In genomic region chr13:51231586-51231985, GRCm38 (mm10) we compare ENCODE assay signal across 12 mouse cellular contexts.
"Had no signal": no experiment of that assay in that cellular context is flagged by ENCODE, and none has a peak within 500 bp of the region (broad histone marks: within the 10 kb centered on the region; RNA-seq: fewer than 3 reads in every experiment).

No protein-coding gene starts in this region.

- H3K9me3 ChIP-seq: hindbrain, embryonic 13.5 days; limb, embryonic 15.5 days; liver, embryonic 12.5 days; midbrain, embryonic 12.5 days had no signal

- H3K4me3 ChIP-seq: hindbrain, embryonic 13.5 days; left cerebral cortex, adult 2 months; limb, embryonic 15.5 days; liver, embryonic 12.5 days; midbrain, embryonic 12.5 days had no signal

- H3K9ac ChIP-seq: hindbrain, embryonic 13.5 days; limb, embryonic 15.5 days; liver, embryonic 12.5 days; midbrain, embryonic 12.5 days had no signal

- H3K27me3 ChIP-seq: hindbrain, embryonic 13.5 days; limb, embryonic 15.5 days; liver, embryonic 12.5 days had no signal

- H3K4me2 ChIP-seq: hindbrain, embryonic 13.5 days; limb, embryonic 15.5 days; liver, embryonic 12.5 days; midbrain, embryonic 12.5 days had no signal

- H3K27ac ChIP-seq: hindbrain, embryonic 13.5 days; hindbrain, postnatal 0 days; kidney, postnatal 0 days; left cerebral cortex, adult 2 months; limb, embryonic 15.5 days; liver, embryonic 12.5 days; midbrain, embryonic 12.5 days had no signal

- H3K4me1 ChIP-seq: liver, embryonic 12.5 days had no signal

- ATAC-seq: hindbrain, postnatal 0 days; intestine, postnatal 0 days; liver, embryonic 12.5 days had no signal

- H3K36me3 ChIP-seq: hindbrain, embryonic 13.5 days; limb, embryonic 15.5 days; liver, embryonic 12.5 days; midbrain, embryonic 12.5 days had no signal

- DNase-seq: kidney, postnatal 4 days; right cerebral cortex, adult 18-20 months; right cerebral cortex, postnatal 25 days; thymus, postnatal 36 days had no signal
